Mouse (Mus musculus): ENCODE data around the gene Gemin2.

DNA sequence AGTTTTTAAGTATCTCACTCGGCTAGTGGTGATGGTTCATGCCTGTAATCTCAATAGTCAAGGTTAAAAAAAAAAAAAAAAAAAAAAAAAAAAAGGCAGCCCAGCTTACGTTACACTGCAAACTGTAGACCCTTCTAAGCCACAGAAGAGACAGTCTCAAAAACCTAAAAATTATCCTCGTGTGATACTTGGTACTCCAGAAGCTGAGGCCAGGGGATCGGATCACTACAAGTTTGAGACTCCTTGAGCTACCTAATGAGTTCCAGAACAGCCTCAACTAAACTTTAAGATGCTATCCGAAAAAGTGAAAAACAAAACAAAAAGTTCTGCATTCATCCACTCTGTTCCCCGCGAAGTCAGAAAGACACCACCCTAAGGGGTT is 492 bp upstream of the Gemin2 start:
- no peak for TF ChIP-seq USF1 (IDR thresholded peaks at IDR 0.05; ENCODE audit: low read depth)
- TF ChIP-seq CTCF (IDR thresholded peaks at IDR 0.05; ENCODE audit: control insufficient read depth, insufficient read depth, insufficient read length), result no peak
- no peak for TF ChIP-seq MYOG (IDR thresholded peaks at IDR 0.05; ENCODE audit: control insufficient read depth, extremely low read depth, insufficient read length)
- no peak for TF ChIP-seq CEBPB (IDR thresholded peaks at IDR 0.05; ENCODE audit: low read depth)

Measured in C2C12 (cell line).